Mouse (Mus musculus): ENCODE measurements around the gene Tbk1.

GRCm38 (mm10) chr10:121528470-121528869 lies 58.1 kb downstream of the Tbk1 start:
- no peak for TF ChIP-seq POLR2A (IDR thresholded peaks at IDR 0.05; ENCODE audit: extremely low read depth, insufficient read depth, low read length)
- no peak for TF ChIP-seq CTCF (IDR thresholded peaks at IDR 0.05; ENCODE audit: extremely low read depth, insufficient read depth, low read length)
